Mouse (Mus musculus): ENCODE data around the gene Dmrtc1b. TPM values are rescaled to one million over a fixed set of nuclear protein-coding genes. Genes with fewer than 3 reads are reported as not detected.

The Dmrtc1b gene
- polyA plus RNA-seq, 1 experiment = not detected

Other genes starting within 250 kb of the Dmrtc1b start
- 4.3 TPM for gene Hdac8, start 202.5 kb upstream of the Dmrtc1b start, polyA plus RNA-seq (2012; fragmentation: generic; extraction: Trizol)
- gene Phka1, start 63.6 kb upstream of the Dmrtc1b start, polyA plus RNA-seq (2012; fragmentation: generic; extraction: Trizol) = 3.3 TPM
- gene Gm3880, start 20.9 kb upstream of the Dmrtc1b start, polyA plus RNA-seq (2012; fragmentation: generic; extraction: Trizol) = not detected
- not detected for gene Gm9112, start 230 bp upstream of the Dmrtc1b start, polyA plus RNA-seq (2012; fragmentation: generic; extraction: Trizol)
- gene Dmrtc1c1, start 95.1 kb downstream of the Dmrtc1b start, polyA plus RNA-seq (2012; fragmentation: generic; extraction: Trizol) = not detected
- not detected for gene Dmrtc1c2, start 146.8 kb downstream of the Dmrtc1b start, polyA plus RNA-seq (2012; fragmentation: generic; extraction: Trizol)
- gene 1700031F05Rik, start 160.1 kb downstream of the Dmrtc1b start, polyA plus RNA-seq (2012; fragmentation: generic; extraction: Trizol) = not detected
- not detected for gene Dmrtc1a, start 200.8 kb downstream of the Dmrtc1b start, polyA plus RNA-seq (2012; fragmentation: generic; extraction: Trizol)
- gene 1700011M02Rik, start 201.0 kb downstream of the Dmrtc1b start, polyA plus RNA-seq (2012; fragmentation: generic; extraction: Trizol) = not detected
- gene 1700018G05Rik, start 220.5 kb downstream of the Dmrtc1b start, polyA plus RNA-seq (2012; fragmentation: generic; extraction: Trizol) = not detected